Mouse (Mus musculus): ENCODE data around the gene Pspn. TPM values are rescaled to one million over a fixed set of nuclear protein-coding genes. Genes with fewer than 3 reads are reported as not detected.

Pspn gene
- polyA plus RNA-seq, 1 experiment from 2014 or later: 0.53 TPM

DNA sequence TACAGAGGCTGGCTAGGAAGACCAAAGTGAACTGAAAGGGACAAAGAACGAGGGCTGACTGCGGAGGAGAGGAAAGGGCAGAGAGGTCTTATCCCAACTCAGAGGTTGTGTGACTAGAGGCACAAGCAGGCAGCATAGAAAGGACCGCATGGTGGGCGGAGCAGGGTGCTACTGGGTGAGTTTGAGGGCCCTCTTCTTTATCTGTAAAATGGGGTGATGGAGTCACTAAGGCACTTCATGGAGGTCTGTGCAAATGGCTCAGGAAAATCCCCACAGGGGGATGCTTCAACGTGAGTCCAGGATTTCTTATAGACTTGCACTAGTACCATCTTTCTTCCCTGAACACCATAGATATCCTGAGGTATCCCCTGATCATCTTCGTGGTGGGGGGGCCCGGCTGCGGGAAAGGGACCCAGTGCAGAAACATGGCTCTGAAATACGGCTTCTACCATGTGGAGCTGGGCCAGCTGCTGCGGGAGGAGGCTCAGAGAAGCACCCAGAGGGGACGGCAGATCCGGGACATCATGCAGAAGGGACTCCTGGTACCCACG, 12.5 kb upstream of the Pspn start:
- Histone ChIP-seq H3K27ac (peak overlapping the region; percentile 94; the same call in 1 of the 2 replicates), H3K4me3 (peak overlapping the region; percentile 88), H3K4me1 (peaks cover 20% of the 10 kb centered on the region), H3K27me3 (ENCODE audit: insufficient read depth, poor library complexity, severe bottlenecking) (no peaks in the 10 kb centered on the region), H3K36me3 (peaks cover 21% of the 10 kb centered on the region), H3K9me3 (no peaks in the 10 kb centered on the region)
- DNase-seq (ENCODE audit: low spot score): no peak
- WGBS: 75% methylated on average over 13 of the region's 13 CpGs

DNA sequence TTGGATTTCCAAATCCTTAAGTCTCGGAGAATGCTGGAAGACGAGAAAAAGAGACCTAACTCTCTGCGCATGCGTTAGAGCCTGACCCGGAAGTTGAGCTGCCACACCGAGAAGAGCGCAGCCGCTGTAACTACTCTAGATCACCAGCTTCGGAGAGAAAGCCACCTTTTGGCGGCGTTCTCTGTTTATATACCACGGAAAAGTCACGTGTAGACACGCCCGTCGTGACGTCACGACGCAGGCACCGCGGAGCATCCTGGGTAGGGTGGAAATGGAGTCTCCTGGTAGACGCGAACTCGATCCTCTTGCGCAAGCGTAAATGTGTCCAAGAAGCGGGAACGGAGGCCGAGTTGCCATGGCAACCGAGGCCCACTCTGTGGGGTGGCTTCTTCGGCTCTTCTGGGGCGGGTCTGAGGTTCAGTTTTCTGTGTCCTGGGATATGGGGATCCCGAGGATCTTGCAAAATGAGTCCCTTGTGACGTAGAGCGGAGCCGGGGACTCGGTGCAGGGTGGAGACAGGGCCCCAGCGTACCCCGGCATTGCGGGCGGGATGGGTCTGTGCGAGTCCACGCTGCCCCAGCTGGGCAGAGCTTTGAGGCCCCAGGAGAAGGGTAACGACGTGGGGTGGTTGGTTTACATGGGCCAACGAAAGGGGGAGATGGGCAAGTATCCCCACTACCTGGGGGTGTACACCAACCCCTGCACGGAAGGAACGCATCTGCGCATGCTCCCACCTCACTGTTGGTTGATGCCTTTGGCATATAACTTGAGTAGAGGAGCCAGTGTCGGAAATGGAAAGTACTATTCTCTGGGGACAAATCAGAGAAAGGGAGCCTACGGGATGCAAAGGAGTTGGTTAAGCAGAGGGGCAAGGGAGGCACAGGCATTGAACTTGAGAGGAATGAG, 11.7 kb upstream of the Pspn start, which contains the start of the genes Gtf2f1 and Gm17949:
Gene Gtf2f1 (minus strand): TSS at position 53 of the 906 bp plus-strand sequence.
Gene Gm17949 (plus strand): TSS at position 234 of the 906 bp plus-strand sequence.
- H3K4me1 ChIP-seq: peaks cover 20% of the 10 kb centered on the region
- peak; percentile 99 for DNase-seq (ENCODE audit: low spot score)
- no peaks in the 10 kb centered on the region for H3K27me3 ChIP-seq (ENCODE audit: insufficient read depth, poor library complexity, severe bottlenecking)
- 1% methylated on average over 51 of the region's 51 CpGs for WGBS
- H3K9me3 ChIP-seq: no peaks in the 10 kb centered on the region
- peak within 1 kb of the TSS; percentile 94 for H3K27ac ChIP-seq
- H3K36me3 ChIP-seq: peaks cover 30% of the 10 kb centered on the region
- H3K4me3 ChIP-seq: peak within 1 kb of the TSS; percentile 88

DNA sequence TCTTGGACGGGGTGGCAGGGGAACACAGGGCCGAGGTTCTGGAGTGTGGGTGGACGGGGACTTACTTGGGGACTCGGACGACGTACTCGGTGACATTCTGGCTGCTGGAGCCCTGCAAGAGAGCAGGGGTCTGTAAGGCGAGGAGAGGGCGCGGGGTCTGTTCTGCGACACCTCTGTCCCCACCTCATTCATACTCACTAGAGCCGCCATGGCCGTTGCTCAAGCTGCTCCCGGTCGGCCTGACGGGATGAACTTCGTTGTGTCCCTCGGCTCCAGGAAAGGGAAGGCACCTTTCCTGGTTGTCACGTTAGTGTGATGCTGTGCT, 11.1 kb upstream of the Pspn start:
- no peaks in the 10 kb centered on the region for H3K27me3 ChIP-seq (ENCODE audit: insufficient read depth, poor library complexity, severe bottlenecking)
- H3K4me1 ChIP-seq: peaks cover 20% of the 10 kb centered on the region
- H3K9me3 ChIP-seq: no peaks in the 10 kb centered on the region
- peaks cover 36% of the 10 kb centered on the region for H3K36me3 ChIP-seq
- 0% methylated on average over 19 of the region's 19 CpGs for WGBS
- H3K4me3 ChIP-seq: peak overlapping the region; percentile 88
- peak overlapping the region; percentile 90 for H3K27ac ChIP-seq
- DNase-seq (ENCODE audit: low spot score): no peak

- no peak overlapping the region for H3K27ac ChIP-seq
- 88% methylated on average over 13 of the region's 13 CpGs for WGBS
- no peak overlapping the region for H3K4me3 ChIP-seq
- peaks cover 71% of the 10 kb centered on the region for H3K36me3 ChIP-seq
- H3K9me3 ChIP-seq: no peaks in the 10 kb centered on the region
- no peaks in the 10 kb centered on the region for H3K27me3 ChIP-seq (ENCODE audit: insufficient read depth, poor library complexity, severe bottlenecking)
- H3K4me1 ChIP-seq: peaks cover 30% of the 10 kb centered on the region
- DNase-seq (ENCODE audit: low spot score): no peak
Observed at GRCm38 (mm10) chr17:57007137-57007905, 7.5 kb upstream of the Pspn start.

GRCm38 (mm10) chr17:57003994-57004393, 4.2 kb upstream of the Pspn start:
- H3K27me3 ChIP-seq (ENCODE audit: insufficient read depth, poor library complexity, severe bottlenecking): no peaks in the 10 kb centered on the region
- peaks cover 78% of the 10 kb centered on the region for H3K36me3 ChIP-seq
- H3K9me3 ChIP-seq: no peaks in the 10 kb centered on the region
- H3K4me1 ChIP-seq: peaks cover 34% of the 10 kb centered on the region
- H3K4me3 ChIP-seq: no peak overlapping the region
- H3K27ac ChIP-seq: no peak overlapping the region
- WGBS: 70% methylated on average over 7 of the region's 7 CpGs
- DNase-seq (ENCODE audit: low spot score): peak; percentile 86

DNA sequence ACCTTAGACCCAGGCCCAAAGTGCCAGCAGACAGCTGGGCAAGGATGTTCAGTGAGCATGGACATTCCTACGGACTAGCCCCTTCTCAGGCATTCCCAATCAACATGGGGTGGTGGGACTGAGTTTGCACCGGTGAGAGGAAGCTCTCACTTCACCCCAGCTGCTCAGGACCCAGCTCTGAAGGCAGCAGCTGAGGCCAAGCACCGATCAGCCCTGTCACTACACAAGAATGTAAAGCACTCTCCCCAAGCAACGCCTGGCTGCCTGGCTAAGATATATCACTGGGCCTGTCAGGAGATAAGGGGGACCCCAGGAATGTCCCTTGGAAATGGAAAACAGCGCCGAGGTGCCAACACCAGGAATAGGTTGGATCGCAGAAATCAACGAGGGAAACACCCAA, 1.4 kb upstream of the Pspn start:
- H3K4me1 ChIP-seq: peaks cover 49% of the 10 kb centered on the region
- peak overlapping the region; percentile 36; the same call in 1 of the 2 replicates for H3K27ac ChIP-seq
- H3K27me3 ChIP-seq (ENCODE audit: insufficient read depth, poor library complexity, severe bottlenecking): no peaks in the 10 kb centered on the region
- H3K36me3 ChIP-seq: peaks cover 60% of the 10 kb centered on the region
- 23% methylated on average over 8 of the region's 8 CpGs for WGBS
- no peak overlapping the region for H3K4me3 ChIP-seq
- no peaks in the 10 kb centered on the region for H3K9me3 ChIP-seq
- no peak for DNase-seq (ENCODE audit: low spot score)

GRCm38 (mm10) chr17:56999414-56999813, 404 bp downstream of the Pspn start:
- no peak overlapping the region for H3K4me3 ChIP-seq
- no peak for DNase-seq (ENCODE audit: low spot score)
- no peaks in the 10 kb centered on the region for H3K27me3 ChIP-seq (ENCODE audit: insufficient read depth, poor library complexity, severe bottlenecking)
- no peaks in the 10 kb centered on the region for H3K9me3 ChIP-seq
- peaks cover 47% of the 10 kb centered on the region for H3K4me1 ChIP-seq
- peaks cover 59% of the 10 kb centered on the region for H3K36me3 ChIP-seq
- WGBS: 88% methylated on average over 9 of the region's 9 CpGs
- no peak overlapping the region for H3K27ac ChIP-seq

GRCm38 (mm10) chr17:56997029-56997667, 2.7 kb downstream of the Pspn start, which contains the start of gene Alkbh7:
Gene Alkbh7, plus strand, starts transcription at chr17:56997339.
- Histone ChIP-seq H3K36me3 (peaks cover 60% of the 10 kb centered on the region), H3K9me3 (no peaks in the 10 kb centered on the region), H3K27me3 (ENCODE audit: insufficient read depth, poor library complexity, severe bottlenecking) (no peaks in the 10 kb centered on the region), H3K4me1 (peaks cover 36% of the 10 kb centered on the region), H3K4me3 (peak within 1 kb of the TSS; percentile 88), H3K27ac (peak within 1 kb of the TSS; percentile 85)
- DNase-seq (ENCODE audit: low spot score): peak; percentile 100
- under 1% methylated on average over 38 of the region's 38 CpGs for WGBS

- DNase-seq (ENCODE audit: low spot score): no peak
- H3K36me3 ChIP-seq: peaks cover 67% of the 10 kb centered on the region
- H3K27me3 ChIP-seq (ENCODE audit: insufficient read depth, poor library complexity, severe bottlenecking): no peaks in the 10 kb centered on the region
- peak overlapping the region; percentile 88 for H3K4me3 ChIP-seq
- peaks cover 31% of the 10 kb centered on the region for H3K4me1 ChIP-seq
- peak overlapping the region; percentile 85 for H3K27ac ChIP-seq
- WGBS: 71% methylated on average over 2 of the region's 2 CpGs
- H3K9me3 ChIP-seq: no peaks in the 10 kb centered on the region
Observed at GRCm38 (mm10) chr17:56996506-56996905, 3.3 kb downstream of the Pspn start.

DNA sequence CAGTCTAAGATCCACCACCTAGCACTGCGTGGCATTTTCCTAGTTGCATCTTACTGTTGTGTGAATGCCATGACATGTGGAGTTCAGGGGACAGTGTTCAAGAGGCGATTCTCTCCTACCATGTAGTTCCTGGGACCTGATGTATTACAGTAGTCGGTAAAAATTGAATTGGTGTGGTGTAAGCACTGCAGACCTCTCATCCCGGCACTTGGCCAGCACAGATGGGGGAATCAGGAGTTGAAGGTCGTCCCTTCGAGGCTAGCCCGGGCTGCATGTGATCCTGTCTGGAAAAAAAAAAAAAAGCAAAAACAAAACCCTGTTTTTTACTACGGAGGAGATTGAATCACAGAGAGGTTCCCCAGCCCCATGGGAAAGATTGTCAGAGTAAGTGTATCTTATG, 4.8 kb downstream of the Pspn start:
- peaks cover 23% of the 10 kb centered on the region for H3K4me1 ChIP-seq
- no peak overlapping the region for H3K4me3 ChIP-seq
- WGBS: 91% methylated on average over 8 of the region's 8 CpGs
- no peaks in the 10 kb centered on the region for H3K27me3 ChIP-seq (ENCODE audit: insufficient read depth, poor library complexity, severe bottlenecking)
- H3K9me3 ChIP-seq: no peaks in the 10 kb centered on the region
- no peak overlapping the region for H3K27ac ChIP-seq
- H3K36me3 ChIP-seq: peaks cover 70% of the 10 kb centered on the region
- no peak for DNase-seq (ENCODE audit: low spot score)

DNA sequence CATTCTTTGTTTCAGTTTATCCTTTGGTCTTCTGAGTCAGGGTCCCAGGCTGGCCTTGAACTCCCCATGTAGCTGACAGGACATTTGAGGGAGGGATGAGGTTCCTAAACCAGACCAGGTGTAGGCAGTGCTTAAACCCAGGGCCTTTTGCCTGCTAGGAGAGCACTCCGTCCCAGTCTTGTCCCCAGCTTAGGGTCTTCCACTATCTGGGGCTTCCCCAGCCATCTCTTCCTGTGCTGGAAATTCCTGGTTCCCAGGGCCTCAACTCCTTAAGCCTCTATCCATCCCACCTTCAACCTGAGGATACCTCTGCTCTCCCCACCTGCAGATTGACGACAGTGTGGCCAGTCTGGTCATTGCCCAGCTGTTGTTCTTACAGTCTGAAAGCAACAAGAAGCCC, 8.9 kb downstream of the Pspn start:
- Histone ChIP-seq H3K36me3 (peaks cover 49% of the 10 kb centered on the region), H3K4me1 (peaks cover 6% of the 10 kb centered on the region)

GRCm38 (mm10) chr17:56990115-56990746, 9.6 kb downstream of the Pspn start, which contains the start of gene Clpp:
Gene Clpp, plus strand, starts transcription at chr17:56990305.
- Histone ChIP-seq H3K4me3 (peak within 1 kb of the TSS; percentile 82), H3K36me3 (peaks cover 41% of the 10 kb centered on the region), H3K27me3 (ENCODE audit: insufficient read depth, poor library complexity, severe bottlenecking) (no peaks in the 10 kb centered on the region), H3K27ac (peak within 1 kb of the TSS; percentile 90), H3K4me1 (peaks cover 6% of the 10 kb centered on the region), H3K9me3 (no peaks in the 10 kb centered on the region)
- peak; percentile 98 for DNase-seq (ENCODE audit: low spot score)
- WGBS: under 1% methylated on average over 52 of the region's 52 CpGs

More for the DNA sequence above, 8.9 kb downstream of the Pspn start:
- WGBS: 65% methylated on average over 2 of the region's 2 CpGs
- Histone ChIP-seq H3K9me3 (no peaks in the 10 kb centered on the region), H3K27ac (peak overlapping the region; percentile 90; the same call in 1 of the 2 replicates), H3K4me3 (peak overlapping the region; percentile 82), H3K27me3 (ENCODE audit: insufficient read depth, poor library complexity, severe bottlenecking) (no peaks in the 10 kb centered on the region)
- peak; percentile 75 for DNase-seq (ENCODE audit: low spot score)
